Mouse (Mus musculus) liver, embryonic 14.5 days (tissue): ENCODE results near the gene Tmprss9.

Source experiments
- CTCF ChIP-seq: IDR thresholded peaks from 2 replicates; pipeline ENCODE4 v1.5.1; 2016; ENCODE audit warnings: antibody characterized with exemption, low read depth, control low read depth
- EP300 ChIP-seq: IDR thresholded peaks from 2 replicates; pipeline ENCODE4 v1.6.1; 2016; ENCODE audit warnings: antibody characterized with exemption, low read depth

DNA sequence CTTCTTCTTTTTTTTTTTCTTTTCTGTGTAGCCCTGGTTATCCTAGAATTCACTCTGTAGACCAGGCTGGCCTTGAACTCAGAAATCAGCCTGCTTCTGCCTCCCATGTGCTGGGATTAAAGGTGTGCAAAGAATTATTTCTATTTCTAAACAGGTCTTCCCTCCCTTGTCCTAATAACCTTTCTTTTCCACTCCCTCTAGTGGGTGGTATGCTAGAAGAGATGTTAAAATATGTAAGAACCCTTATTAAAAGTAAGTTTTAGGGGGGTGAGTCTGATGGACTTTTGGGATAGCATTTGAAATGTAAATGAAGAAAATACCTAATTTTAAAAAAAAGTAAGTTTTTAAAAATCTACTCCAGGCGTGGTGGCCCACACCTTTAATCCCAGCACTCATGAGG is 48.3 kb upstream of the Tmprss9 start:
- no peak for TF ChIP-seq CTCF
- TF ChIP-seq EP300 = no peak
